Mouse (Mus musculus) cerebellum, postnatal 10 days (tissue): ENCODE results near the gene B130006D01Rik.

Experiments used
- DNase-seq, 2 experiments: peaks; one replicate each; pipeline ENCODE4 v3.0.0; 2021; ENCODE audit warnings: mixed read lengths in 2 of 2

B130006D01Rik gene

GRCm38 (mm10) chr11:95723287-95723686 lies at the start of gene B130006D01Rik:
B130006D01Rik (plus strand) TSS chr11:95723587.
- DNase-seq: no peak

GRCm38 (mm10) chr11:95675498-95675897 lies 47.9 kb upstream of the B130006D01Rik start:
- DNase-seq: no peak

DNA sequence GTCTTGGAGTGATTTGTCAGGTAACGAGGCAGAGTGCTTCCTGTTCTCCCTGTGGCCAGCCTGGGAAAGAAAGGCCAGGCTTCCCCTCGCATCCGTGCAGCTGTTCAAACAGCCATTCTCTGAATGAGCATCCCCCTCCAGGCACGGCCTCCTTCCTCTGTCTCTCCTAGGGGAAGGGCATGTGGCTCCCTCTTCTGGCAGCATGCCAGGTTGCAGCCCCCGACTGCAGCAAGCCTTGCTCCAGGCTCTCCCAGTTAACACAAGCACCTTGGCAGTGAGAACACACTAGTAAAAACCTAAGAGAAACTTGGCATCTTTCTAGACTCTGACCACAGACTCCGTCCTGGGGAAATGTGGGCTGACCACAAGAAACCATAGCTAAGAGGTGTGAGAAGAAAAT lies 47.1 kb upstream of the B130006D01Rik start:
- DNase-seq: peak; percentile 72 to 74

- no peak for DNase-seq
These were observed 45.3 kb upstream of the B130006D01Rik start for GRCm38 (mm10) chr11:95677925-95678701.

DNA sequence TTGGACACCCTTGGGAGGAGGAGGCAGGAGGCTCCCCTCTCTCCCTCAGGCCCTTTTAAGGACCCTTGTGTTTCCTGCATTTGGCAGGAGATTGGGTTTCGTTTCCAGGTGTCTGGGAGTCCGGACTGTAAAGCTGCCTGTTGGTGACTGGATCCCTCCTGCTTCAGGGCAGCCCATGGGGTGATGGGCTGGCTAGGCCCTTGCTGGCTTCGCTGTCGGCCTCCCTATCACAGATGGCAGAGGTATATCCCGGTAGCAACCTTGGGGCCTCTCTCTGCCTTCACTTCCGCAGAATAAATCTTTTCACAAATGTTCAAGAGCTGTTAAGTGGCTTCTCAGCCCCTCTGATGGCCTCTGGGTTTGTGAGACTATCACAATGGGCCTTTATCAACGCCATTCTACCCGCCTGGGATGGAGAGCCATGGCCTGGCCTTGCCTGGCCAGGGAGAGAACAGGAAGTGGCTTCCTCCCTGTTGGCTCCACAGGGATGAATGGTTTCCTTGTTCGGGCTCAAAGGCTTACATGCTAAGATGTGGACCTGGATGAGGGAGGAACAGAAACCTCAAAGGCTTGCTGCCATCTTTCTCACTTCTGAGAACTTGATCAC lies 41.3 kb upstream of the B130006D01Rik start:
- no peak for DNase-seq

- no peak for DNase-seq
These were observed 40.4 kb upstream of the B130006D01Rik start for GRCm38 (mm10) chr11:95682946-95683345.

DNA sequence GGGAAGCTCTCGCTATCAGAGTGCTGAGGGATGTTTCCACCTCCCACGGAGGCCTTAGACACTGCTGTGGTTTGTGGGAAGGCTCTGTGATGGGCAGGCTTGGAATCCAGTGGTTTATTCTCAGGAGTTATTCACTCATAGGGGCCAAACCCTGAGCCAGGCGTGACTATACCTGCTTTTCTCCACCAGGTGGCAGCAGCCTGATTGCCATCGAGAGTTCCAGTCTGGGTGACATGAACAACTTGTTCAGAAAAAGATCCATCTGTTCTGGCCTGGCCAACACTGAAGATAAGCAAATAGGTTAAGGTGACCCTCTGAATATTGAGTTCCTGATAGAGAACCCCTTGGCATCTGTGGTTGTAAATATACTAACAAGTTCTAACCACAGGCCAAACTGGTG lies 37.4 kb upstream of the B130006D01Rik start:
- DNase-seq: peak; percentile 80 to 89

DNA sequence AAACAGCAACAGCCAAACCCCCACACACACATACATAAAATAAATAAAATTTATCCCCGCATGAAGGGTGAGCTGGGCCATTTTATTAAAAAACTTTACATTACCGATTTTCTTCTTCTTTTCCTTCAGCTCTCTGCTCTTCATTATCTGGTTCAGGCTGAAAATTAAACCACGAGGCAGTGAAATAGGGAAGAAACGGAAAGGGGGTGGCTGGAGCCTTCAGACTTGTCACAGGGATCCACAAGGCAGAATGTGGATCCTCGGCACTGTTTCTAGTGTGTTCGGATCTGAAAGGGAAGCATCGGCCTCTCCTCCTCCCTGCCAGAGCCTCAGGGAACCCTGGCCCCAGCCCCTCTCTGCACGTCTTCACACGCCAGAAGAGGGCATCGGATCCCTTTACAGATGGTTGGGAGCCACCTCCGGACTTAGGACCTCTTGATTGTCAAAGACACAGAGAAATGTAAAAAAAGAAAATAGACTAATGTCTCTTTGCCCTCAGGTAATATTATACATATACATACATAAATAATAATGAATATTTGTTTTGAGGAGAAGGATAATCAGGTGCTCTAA lies 36.2 kb upstream of the B130006D01Rik start:
- peak; percentile 20 to 30 for DNase-seq

DNA sequence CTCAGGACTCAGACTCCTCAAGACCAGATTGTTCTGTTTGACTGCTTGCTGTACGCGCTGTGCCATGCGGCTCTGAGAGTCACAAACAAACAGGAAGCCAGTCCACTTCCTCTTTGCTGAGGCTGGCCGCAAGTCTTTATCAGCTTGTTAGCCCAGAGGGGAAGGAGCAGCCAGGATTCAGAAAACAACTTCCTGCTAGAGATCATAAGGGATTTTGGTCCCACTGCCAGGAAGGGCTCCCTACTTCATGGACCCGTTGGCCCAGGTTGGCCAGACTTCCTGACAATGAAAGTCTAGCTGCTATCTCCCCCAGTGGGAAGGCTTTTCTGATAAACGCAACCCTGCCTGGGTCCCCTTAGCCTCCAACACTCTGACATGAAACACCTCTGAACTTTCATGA lies 34.9 kb upstream of the B130006D01Rik start:
- no peak for DNase-seq

- DNase-seq: no peak
These were observed 34.4 kb upstream of the B130006D01Rik start for GRCm38 (mm10) chr11:95688981-95689380.

DNA sequence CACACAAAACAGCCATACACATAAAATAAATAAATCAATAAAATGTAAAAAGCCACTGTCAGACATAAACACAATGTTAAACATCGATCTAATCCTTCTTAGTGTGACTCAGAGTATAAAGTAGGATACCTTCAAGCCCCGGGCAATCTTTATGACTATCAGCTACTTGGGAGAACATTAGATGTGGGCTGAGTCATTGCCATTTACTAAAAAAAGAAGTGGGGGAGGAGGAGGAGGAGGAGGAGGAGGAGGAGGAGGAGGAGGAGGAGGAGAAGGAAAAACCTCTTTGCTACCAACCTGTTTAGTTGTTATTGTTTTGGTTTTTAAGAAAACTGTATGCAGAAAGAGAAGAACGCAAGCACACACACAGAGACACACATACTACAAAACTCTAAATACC lies 33.8 kb upstream of the B130006D01Rik start:
- no peak for DNase-seq

GRCm38 (mm10) chr11:95698541-95698940 lies 24.8 kb upstream of the B130006D01Rik start:
- peak; percentile 53 for DNase-seq

DNA sequence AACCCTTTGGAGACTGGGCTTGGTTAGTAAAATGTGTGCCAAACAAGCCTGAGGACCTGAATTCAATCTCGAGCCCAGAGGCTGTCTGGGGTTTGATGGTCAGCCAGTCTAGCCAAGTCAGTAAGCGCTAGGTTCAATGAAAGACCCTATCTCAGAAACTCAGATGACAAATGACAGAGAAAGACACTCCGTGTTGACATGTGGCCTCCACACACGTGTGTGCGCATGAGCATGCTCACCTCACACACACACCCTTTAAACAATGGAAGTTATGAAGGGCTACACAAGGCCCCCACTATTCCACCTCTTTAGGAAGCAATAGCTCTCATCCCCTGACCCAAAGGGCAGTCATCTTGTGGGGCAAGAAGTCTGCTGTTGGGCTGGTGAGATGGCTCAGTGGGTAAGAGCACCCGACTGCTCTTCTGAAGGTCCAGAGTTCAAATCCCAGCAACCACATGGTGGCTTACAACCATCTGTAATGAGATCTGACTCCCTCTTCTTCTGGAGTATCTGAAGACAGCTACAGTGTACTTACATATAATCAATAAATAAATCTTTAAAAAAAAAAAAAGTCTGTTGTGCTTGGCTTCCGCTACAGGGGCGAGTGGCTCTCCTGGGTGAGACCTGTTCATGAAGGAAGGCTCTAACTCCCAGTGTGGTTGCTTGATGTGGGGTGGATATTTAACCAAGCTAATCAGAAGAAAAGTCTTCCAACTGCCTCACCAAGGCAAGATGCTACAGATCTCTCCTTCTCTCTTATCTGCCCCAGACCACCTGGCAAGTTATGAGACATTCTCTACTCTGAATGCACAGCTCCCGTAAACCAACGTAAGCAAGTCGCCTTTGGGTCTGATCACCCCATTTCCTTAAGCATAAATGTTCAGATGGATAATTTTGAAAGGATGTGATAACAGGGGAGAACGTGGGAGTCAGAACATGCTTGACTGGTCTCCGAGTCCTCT lies 22.3 kb upstream of the B130006D01Rik start:
- DNase-seq: no peak

DNA sequence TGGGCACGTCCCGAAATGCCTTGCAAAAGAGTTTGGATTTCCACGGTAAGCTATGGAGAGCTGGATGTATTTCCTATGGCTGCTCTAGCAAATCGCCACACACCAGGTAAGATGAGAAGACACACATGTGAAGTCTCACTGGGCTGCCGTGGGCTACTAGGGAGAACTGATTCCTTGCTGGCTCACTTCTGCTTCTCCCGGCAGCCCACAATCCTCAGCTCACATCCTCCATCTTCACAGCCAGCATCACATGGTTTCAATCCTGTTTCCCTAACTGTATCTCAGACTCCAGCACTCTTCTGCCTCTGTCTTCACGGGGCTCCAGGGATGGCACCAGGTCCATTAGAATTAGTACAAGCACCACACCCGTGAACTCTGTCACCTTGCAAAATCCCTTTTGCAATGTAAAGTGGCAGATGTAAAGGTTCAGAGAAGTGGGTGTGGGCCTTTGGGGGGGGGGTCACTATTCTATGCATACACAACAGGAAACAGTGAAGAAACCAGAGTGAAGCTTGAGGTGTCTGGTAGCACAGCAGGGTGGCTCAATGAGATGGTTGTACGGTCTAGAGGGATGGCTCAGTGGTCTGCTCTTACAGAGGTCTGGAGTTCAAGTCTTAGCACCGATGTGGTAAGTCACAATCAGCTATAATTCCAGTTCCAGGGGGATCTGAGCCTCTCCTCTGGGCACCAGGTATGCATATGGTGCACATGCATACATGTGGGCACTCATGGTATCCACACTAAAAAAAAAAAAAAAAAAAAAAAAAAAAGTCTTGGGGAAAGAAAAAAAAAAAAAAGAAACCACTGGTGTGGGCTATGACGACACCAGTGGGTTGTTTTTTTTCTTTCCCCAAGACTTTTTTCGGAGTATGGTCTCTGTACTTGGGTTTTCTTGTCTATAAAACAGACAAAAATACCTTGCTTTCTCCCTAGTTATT lies 19.1 kb upstream of the B130006D01Rik start:
- DNase-seq: no peak

DNA sequence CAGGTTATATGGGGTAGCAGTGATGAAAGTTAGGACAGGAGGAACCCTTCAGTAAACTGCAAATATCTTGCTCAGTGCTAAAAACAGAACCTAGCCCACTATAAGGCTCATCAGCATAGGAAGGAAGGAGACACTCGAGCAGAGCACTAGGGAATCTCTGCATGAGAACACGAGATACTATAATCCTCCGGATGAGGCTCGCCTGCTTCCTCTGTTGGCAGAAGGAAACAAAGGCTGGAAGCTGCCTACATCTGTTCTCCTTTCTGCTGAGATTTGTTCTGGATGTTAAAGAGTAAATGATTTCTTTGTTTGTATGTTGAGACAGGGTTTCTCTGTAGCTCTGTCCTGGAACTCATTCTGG lies 18.4 kb upstream of the B130006D01Rik start:
- DNase-seq: no peak

DNA sequence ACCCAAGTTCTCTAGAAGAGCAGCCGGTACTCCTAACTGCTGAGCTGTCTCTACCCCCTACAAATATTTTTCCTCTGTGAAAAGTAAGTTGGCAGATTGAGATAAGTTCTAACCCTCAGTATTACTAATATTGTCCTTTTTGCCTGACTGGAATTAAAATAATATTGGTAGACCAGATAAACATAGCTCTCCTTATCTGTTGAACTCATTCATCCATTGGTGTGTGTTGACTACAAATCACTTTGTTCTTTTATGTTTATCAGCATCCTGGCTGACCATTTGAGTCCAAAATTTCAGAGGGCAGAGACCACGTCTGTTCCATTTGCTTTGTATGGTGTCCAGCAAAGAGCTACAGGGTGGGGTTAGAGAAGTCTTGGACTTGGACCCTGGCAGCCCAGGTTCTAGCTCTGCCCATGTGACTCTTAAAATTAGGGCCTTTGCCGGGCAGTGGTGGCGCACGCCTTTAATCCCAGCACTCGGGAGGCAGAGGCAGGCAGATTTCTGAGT lies 13.8 kb upstream of the B130006D01Rik start:
- DNase-seq: no peak

GRCm38 (mm10) chr11:95710478-95710877 lies 12.9 kb upstream of the B130006D01Rik start:
- DNase-seq: no peak

- peak in 1 of 2 experiments; percentile 37 for DNase-seq
These were observed 11.3 kb upstream of the B130006D01Rik start for GRCm38 (mm10) chr11:95712085-95712562.

GRCm38 (mm10) chr11:95712563-95713224 lies 10.7 kb upstream of the B130006D01Rik start, which contains the start of gene Zfp652:
Zfp652 (plus strand) TSS chr11:95712673.
- peak; percentile 96 to 98 for DNase-seq

- DNase-seq: peak in 1 of 2 experiments; percentile 77
These were observed 10.1 kb upstream of the B130006D01Rik start for GRCm38 (mm10) chr11:95713225-95713810.
